Mouse (Mus musculus): ENCODE results near the gene Zfp398.

DNA sequence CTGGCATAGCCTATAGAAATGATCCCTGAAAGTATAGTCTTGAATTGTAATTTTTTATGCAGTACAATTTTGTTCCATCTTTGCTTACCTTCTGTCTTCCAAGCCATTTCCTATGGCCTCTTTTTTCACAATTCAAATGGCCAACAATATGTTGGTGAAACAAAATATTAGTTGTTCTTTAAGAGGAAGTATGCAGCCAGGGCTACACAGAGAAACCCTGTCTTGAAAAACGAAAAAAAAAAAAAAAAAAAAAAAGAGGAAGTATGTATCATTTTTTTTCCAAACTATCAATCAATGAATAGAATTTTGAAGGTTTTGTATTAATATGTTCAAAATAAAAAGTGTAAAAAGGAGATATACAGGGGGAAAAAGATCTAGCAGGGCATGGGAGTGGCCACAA, 76.2 kb downstream of the Zfp398 start:
- TF ChIP-seq TAL1 (IDR thresholded peaks at IDR 0.05; ENCODE audit: low read length), result no peak
- no peak for TF ChIP-seq GATA1 (IDR thresholded peaks at IDR 0.05; ENCODE audit: low read length)

Measured in erythroblast, embryonic 14.5 days (primary cell).